Mouse (Mus musculus) gastrocnemius, postnatal 14 days (tissue): ENCODE measurements at regions not wholly inside any gene's neighbourhood (a gene's known extent, or its start where the extent isn't known, plus 50 kb on each side); places are given as distances from the start of the nearest gene placed in this dataset.

Source experiments
- DNase-seq: peaks from one replicate; pipeline ENCODE4 v3.0.0; 2021; ENCODE audit warnings: mixed read lengths
- intact Hi-C: fragments of 180-260 bp; cut with DNase I; formaldehyde crosslinking; loops from one replicate; pipeline ENCODE4 v1.15.1; 2025; ENCODE audit warnings: low total_unique reads
- microRNA-seq, 2 experiments: library from miRNA; unstranded; fragments of <30 nt; microRNA quantifications; one replicate each; pipeline ENCODE4 v1.2.0; 2021

DNA sequence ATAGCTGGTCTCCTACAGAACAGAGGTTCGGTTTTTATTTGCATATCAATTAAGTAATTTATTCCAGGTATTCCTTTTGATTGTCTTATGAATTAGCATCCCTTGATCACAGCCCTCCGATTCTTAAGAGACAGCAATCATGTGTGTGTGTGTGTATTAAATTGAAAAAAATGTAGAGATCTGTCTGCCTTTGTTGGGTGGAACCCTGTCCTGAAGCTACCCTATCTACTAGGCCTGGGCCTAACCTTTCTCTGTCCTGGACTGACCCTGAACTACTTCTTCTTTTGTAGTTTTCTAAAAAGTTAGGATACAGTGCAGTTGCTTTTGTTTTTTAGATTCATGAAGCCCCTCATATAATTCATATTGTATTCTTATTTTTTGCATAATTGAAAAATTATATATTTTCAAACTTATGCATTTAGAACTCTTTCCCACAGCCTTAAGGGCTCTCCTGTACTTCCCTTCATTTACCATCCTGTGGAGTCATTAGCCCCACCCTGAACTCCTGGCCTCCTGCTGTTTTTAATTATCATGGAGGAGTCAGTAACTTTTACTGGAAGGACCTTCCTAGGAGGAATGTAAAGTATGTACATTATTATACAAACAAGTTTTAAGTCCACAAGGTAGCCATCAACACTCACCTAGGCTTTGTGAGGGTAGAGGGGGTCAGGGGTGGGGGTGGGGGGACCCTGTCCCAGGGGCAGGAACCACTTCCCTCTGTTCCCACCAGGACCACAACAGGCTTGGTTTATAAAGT, 245.6 kb upstream of the Slitrk5 start:
- intact Hi-C loops = no loop called here
- DNase-seq = no peak

Small RNA genes in the stretch of these regions (microRNA-seq; reads per million reads assigned to microRNA genes)
- 0 reads per million in 2 experiments for gene Gm22802
